Mouse (Mus musculus) cerebellum, adult 9-10 months (tissue): ENCODE data around the gene Amn.

ENCODE experiments used
- DNase-seq: peaks from one replicate; pipeline ENCODE4 v3.0.0; 2022

Amn gene

DNA sequence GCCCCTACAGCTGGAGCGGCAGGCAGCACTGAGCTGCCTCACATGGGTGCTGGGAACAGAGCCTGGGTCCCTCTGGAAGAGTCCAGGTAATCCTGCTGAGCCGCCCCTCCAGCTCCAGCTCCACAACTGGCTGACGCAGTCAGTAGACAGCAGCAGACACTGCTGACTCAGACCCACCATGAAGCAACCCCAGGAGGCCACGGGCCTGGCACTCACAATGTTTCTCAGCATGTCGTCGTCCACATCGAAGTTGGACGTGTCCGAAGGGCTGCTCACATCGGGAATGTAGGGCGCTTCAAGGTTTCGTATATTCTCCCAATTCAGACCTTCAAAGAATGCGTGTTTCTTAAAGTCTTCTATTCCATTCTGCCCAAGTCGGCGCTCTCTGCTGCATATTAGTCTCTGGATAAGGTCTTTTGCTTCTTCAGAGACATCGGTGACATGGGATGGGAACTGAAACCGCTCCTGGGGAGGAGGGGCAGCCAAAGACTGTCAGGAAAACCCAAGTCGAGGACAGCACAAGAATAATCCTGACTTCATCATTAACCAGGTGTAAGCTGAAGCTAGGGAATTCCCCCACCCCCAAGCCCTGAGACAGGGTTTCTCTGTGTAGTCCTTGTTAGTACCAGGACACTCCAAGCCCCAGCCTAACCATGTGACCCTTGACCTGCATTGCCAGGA is 55.0 kb downstream of the Amn start:
- no peak for DNase-seq
